Mouse (Mus musculus) ovary, postnatal 36 days (tissue): Measurements from ENCODE around the gene Plcl1.

Experiments used
- DNase-seq: peaks from one replicate; pipeline ENCODE4 v3.0.0; 2022; ENCODE audit warnings: low spot score, mixed read lengths

The Plcl1 gene

GRCm38 (mm10) chr1:55705173-55705572, 299.5 kb downstream of the Plcl1 start:
- no peak for DNase-seq

- DNase-seq: no peak
Observed at GRCm38 (mm10) chr1:55705756-55706155, 300.0 kb downstream of the Plcl1 start.

GRCm38 (mm10) chr1:55706933-55707332, 301.2 kb downstream of the Plcl1 start:
- DNase-seq: no peak

DNA sequence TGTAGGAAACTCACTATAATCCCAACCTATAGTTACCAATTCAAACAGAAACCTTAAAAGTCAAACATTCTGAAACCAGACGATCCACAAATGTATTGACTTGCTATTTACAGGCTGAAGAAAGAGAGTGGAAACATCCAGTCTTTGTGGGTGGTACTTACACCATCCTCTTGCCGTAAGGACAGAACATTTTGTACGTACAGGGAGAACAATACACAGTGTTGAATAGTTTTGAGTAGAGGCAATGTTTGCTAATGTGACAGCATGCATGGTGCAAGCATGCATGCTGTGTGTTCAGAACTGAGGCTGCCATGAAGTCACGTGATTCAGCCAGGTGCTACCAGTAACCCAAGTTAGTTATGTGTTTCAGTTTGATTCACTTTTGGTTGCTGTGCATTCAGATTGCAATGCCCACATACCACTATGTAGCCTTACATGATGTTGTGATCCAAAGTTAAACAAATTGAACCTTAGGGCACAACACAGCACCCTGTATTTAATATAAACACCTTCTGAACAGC, 311.6 kb downstream of the Plcl1 start:
- DNase-seq: no peak

- no peak for DNase-seq
Observed at GRCm38 (mm10) chr1:55725428-55725827, 319.7 kb downstream of the Plcl1 start.

DNA sequence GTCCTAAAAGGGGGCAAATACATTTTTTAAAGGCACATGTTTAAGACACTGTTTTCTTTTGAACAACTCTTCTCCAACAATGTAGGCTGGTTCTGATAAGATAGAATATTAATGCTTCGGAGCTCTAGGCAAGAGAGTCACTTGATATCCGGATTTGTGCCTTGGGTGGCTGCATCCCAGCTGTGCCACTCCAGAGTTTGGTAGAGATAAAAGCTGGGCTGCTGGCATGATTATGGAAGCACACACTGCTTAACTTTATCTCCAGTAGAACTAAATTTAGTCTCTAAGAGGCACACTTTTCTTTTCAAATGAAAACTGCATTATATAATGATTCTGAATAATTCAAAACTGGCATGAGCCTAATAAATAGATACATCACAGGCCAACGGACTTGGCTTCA, 323.6 kb downstream of the Plcl1 start:
- no peak for DNase-seq

DNA sequence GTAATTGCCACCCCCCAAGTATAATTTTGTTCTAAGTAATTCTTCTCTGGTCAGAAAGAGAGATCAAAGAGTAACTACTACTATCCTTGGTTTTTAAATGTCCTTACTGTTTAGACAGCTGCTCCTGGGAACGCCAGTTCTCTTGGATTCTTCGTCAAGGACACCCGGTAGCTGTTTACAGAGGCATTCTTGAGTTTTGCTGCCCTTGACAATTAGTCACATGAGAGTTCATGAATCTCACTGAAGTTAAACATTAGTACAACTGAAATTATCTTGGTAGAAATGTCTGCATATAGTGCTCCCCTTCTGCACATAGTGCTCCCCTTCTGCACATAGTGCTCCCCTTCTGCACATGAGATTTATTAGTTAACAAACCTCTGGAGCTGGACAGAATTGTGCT, 327.2 kb downstream of the Plcl1 start:
- no peak for DNase-seq

GRCm38 (mm10) chr1:55736054-55736740, 330.5 kb downstream of the Plcl1 start:
- DNase-seq: peak; percentile 79

- DNase-seq: no peak
Observed at GRCm38 (mm10) chr1:55736762-55737288, 331.1 kb downstream of the Plcl1 start.

DNA sequence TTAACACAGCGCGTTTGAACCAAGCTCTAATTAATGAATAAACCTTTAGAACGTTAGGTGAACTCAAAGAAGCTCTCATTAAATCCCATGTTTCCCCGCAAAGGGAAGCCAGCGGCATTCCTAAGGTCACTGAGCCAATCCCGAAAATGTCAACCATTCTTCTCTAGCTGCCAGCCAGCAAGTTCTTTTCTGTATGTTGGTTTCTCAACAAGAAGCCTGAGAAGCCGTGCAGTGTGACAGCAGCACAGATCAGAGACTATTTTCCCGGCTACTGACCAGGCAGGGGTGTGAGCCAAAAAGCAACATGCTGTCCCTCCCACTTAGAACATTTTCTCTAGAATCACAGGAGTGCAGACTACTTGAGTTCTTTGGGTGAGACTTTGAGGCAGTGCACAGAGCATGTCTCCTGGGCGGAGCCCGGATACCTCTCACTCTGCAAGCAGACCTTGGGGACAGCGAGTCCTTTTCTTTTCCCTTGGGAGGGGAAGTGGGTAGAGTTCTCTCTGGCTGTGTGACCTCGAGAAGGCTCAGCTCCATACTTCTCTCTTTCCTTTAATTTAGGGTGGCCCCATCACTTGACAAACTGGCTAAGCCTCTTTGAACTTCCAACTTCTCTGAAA, 333.1 kb downstream of the Plcl1 start:
- DNase-seq: no peak

GRCm38 (mm10) chr1:55741885-55742284, 336.2 kb downstream of the Plcl1 start:
- DNase-seq: no peak

DNA sequence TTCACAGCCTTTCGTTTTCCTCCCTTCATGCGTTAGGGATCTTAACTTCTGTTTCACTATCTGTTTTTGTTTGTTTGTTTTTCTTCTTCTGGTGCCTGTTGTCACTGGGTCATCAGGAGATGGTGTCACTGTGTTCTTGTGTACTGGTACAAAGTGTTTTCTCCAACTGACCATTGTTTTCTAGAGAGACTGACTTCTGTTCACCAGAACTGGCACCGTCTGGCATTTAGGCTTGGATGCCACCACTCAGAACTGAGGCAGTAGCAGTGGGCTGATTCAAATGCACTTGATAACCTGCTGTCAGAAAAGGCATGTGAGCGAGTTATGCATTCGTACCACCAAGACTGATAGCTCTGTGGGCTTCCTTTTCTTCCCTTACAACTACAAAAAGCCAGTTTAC, 342.8 kb downstream of the Plcl1 start:
- no peak for DNase-seq

GRCm38 (mm10) chr1:55749770-55750169, 344.0 kb downstream of the Plcl1 start:
- no peak for DNase-seq

- peak; percentile 44 for DNase-seq
Observed at GRCm38 (mm10) chr1:55755742-55756141, 350.0 kb downstream of the Plcl1 start.

DNA sequence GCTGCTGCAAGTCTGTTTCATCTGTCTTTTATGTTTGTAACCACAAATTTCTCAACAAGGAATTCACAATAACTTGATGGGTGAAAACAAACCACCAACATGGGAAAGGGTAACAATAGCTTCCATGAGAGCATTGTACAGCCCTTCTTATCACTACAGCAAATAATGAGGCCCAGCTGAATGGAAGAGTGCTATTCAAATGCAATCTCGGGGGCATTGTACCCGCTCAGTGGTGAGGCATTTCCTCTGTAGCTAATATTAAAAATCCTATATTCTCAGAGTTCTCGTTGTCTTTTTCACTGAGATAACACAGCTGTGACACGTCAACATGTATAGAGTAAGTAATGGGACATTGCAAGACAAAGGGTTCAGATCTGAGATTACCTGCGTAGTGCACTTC, 356.6 kb downstream of the Plcl1 start:
- DNase-seq: no peak

DNA sequence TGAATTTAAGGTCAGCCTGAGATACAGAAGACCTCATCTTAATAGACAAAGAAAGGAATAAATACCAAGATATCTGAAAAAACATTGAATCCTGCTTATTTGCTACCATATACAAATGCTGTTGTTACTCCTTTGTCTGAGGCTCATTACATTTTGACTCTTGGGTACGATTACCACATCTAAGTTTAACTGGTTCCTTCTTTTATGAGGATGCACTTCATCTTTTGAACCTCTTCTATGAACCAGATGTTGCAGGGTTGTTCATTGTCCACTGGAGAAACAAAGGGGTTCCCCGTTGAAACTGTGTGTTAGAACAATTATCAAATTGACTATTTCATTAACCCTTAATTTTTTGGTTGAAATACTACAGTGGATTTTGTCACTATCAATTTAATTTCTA, 357.4 kb downstream of the Plcl1 start:
- DNase-seq: no peak

DNA sequence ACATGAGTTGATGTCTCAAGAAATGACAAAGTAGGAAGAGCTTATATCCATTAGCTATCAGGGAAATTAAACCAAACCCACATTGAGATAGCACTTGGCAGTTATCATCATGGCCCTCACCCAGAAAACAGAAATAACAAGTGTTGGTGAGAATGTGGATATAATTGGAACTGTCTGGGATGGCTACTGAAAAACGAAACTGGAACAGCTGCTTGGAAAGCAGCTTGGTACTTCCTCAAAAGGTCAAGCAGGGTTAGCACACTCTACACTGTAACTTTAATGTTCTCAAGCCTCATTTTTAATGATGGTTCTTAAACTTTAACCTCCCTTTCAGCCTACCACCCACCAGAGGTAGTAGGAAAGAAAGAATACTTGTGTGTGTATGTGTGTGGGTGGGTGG, 361.0 kb downstream of the Plcl1 start:
- no peak for DNase-seq

DNA sequence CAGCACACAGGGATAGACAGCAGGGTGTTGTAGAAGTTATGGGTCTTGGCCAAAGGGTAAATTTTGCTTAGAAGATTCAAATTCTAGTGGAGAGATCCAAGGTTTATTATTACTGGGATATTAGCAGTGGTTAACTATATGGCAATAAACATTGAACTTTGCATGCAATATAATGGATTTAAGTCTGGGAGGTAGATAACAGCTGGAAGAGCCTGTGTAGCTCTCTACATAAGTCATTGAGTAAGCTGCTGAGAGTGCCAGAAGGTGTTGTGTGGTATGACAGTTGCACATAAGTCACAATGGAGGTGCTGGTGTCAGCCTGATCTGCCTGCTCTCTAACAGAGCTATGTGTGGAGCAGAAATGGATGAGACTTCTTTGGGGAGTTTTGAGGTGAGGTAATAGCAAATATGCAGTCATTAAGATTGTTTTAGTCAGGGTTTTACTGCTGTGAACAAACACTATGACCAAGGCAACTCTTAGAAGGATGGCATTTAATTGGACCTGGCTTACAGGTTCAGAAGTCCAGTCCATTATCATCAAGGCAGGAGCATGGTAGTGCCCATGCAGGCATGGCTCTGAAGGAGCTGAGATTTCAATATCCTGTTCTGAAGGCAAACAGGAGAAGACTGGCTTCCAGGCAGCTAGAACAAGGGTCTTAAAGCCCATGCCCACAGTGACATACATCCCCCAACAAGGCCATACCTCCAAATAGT, 364.5 kb downstream of the Plcl1 start:
- no peak for DNase-seq

- no peak for DNase-seq
Observed at GRCm38 (mm10) chr1:55792817-55793216, 387.1 kb downstream of the Plcl1 start.
